Mouse (Mus musculus): ENCODE data around the gene Nos3.

DNA sequence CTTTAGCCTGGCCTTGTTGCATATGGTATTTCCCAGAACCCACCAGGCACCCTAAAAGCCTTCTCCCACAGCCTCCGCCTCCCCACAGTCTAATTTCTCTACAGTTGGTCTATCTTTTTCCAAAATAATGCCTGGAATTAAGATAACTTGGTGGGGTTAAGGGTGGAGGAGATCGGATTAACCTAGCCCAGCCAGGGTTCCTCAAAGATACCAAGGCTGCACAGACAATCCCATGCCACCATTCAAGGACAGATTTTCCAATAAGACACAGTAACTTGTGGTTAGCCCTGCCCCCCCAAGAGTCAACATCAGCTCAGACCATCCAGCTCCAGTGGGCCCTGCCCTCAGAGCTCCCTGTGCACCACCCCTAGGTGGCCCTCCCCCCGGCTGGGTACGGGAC is 15.9 kb downstream of the Nos3 start:
- no peak for TF ChIP-seq CTCF (IDR thresholded peaks at IDR 0.05; ENCODE audit: low read depth, low read length)
- TF ChIP-seq POLR2AphosphoS5 (IDR thresholded peaks at IDR 0.05; ENCODE audit: insufficient replicate concordance, low read depth, low read length), result no peak
- no peak for TF ChIP-seq GATA1 (IDR thresholded peaks at IDR 0.05; ENCODE audit: borderline replicate concordance, low read length)
